Mouse (Mus musculus) left cerebral cortex, adult 8-10 months (tissue): ENCODE measurements around the gene Trim59. TPM values are rescaled to one million over a fixed set of nuclear protein-coding genes. Genes with fewer than 3 reads are reported as not detected.
"Not testable (repeated sequence)": the region's sequence is repeated elsewhere in the genome, so short reads cannot be mapped to it uniquely, and the experiment has no call there.

ENCODE experiments used
- DNase-seq, 2 experiments: peaks; one replicate each; pipeline ENCODE4 v3.0.0; 2022; ENCODE audit warnings: low spot score in 2 of 2
- total RNA-seq, 4 experiments: library from RNA; stranded (reverse); gene quantifications; 2 replicates each; pipeline ENCODE4 v1.2.4; 2022

Trim59 gene
- 10 to 100 TPM; 15.7 to 19.5 (median 17.4) TPM for total RNA-seq

DNA sequence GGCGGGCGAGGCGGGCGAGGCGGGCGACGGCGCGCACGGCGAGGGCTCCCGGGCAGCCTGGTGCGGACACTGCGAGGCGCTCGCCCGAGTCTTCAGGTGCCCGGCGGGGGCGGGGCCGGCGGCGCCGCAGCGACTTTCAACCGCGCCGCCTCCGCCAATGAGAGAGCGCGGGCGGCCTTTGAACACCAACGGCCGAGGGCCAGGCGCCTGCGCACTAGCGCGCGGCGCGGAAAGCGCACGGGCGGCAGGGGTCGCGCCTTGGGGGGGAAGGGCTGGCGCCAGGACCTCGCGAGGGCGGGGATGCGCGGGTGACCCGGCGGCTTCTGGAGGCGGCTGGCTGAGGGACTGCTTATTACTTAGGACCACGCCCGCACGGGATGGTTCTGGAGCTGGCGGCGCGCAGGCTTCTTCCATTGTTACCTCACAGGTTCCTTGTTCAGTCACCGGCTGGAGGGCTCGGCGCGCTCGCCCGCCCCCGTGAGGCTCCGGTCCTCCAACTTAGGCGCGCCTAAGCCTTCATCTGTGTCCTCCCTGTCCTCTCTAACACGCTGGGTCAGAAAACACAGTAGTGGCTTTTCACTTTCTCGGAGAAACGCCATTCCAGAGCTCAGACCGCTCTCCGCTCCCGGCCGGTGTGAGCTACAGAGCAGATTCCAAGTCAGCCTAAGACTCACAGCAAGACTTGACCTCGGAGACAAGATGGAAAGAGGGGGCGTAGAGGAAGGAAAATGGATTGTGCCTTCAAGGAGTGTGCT is at the start of gene Trim59:
Trim59 (minus strand) TSS at position 111 of the 755 bp plus-strand sequence.
- DNase-seq, result peak; percentile 67 to 85

DNA sequence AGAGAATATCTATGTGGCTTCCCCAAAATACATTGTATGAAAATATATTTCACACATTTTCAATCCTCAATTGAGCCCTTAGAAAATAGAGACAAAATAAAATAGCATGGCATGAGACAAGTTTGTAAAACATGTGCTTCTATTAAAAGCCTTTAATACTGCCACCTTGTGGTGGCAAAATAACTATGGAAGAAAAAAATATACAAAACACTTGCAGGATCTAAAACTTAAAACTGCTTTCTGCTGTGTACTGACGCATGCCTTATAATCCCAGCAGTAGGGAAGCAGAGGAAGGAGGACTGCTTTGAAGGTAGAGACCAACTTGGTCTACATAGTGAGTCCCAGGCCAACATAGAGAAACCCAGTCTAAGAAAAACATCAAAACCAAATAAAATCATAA is 19.4 kb upstream of the Trim59 start:
- DNase-seq, result no peak

DNA sequence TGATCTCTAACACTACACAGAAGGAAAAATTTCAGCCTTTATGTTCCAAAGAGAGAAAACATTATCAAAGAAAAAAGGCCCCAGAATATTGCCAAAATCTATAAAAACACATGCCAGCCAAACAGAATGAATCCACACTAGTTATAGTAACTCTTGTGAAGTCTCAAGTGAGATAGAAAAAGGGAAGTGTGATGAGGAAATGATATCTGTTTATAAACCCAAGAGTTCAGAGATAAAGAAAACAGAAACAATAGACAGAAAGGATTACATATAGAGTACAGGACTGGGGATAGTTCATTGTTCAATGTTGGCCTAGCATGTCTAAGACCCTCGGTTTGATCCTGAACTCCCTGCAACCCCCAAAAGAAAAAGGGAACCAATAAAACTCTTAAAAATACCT is 18.2 kb upstream of the Trim59 start:
- no peak for DNase-seq

DNA sequence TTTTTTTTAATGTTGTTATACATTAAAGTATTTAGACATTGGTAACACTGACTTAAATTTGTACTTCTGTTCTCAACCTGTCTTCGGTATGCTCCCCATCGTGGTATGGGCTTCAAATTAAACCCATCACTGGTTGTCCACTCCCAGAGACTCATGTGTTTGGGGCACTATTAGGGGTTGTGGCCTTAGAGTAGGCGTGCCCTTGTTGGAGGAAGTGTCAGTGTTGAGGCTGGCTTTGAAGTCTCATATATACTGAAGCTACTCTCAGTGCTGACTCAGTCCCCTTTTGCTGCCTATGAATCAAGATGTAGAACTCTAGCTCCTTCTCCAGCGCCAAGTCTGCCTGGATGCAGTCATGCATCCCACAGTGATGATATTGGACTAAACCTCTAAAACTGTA is 16.1 kb upstream of the Trim59 start:
- DNase-seq, result no peak

DNA sequence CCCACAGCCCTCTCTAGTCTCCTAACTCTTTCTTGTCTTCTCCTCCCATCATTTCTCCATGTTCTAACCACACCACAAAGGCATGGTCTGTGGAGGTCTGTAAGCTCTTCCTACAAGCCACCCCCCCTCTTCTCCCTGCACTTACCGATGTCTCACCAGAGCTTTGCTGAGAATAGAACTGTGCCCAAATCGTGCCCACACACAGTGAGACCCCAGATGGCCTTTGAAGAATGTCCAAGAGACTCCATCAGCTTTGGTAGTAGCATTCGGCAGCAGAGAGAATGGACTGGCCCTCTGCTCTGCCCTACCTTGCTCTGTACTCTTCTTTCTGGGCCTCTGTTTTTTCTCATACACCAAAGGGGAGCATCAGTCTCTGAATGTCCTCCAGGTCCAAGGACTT is 11.3 kb upstream of the Trim59 start:
- DNase-seq, result no peak

- no peak for DNase-seq
Observed at GRCm38 (mm10) chr3:69054760-69055432, 10.3 kb upstream of the Trim59 start.

DNA sequence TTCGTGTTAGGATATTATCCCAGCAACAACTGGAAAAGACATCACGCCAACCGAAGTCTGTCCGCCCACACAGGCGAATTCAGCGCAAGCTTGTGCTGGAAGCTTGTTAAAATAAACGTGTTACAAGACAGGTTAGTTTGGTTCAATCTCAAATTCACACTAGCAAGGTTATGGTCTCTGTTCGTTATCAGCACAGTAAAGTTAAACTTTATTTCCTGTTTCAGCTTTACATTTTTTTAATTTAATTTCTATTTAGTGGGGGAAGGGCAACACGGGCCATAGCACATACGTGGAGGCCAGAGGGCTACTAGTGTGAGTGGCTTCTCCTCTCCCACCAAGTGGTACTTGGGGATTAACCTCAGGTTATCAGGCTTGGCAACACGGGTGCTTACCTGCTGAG is 7.3 kb upstream of the Trim59 start:
- no peak for DNase-seq

DNA sequence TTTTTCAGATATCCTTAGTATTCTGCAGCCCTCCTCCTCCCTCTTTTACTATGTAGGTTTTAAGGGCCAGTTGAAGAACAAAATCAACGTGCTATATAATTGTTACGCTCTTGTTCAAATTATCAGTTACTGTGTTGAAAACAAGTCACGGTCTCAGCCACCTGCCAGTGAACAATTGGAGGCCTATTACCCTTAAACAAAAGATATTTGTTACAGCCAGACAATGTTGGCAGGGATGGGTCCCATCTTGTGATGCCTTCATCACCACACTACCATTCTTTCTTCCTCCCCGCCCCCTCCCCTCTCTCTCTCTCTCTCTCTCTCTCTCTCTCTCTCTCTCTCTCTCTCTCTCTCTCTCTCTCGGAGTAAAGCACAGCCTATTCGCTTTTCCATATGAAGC is 4.5 kb upstream of the Trim59 start:
- peak in 1 of 2 experiments; percentile 50 for DNase-seq

DNA sequence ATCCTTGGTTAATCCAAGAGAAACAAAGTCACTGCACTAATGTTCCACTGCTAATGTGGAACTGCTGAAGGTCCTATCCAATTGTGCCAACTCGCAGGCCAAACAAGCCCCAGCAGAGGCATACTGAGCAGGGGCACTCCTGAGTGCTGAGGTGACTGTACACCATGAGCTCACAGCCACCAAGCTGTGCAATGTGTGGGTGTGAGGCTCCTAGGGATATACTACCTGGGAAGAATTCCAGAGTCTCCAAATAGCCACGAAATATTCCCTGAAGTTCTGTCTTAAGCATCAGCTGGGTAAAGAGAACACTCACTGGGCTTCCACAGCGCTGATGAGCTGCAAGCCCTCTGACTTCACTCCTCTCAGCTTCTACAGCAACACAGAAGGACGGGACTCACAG is 3.1 kb upstream of the Trim59 start:
- no peak for DNase-seq

- no peak for DNase-seq
Observed at GRCm38 (mm10) chr3:69046509-69046908, 2.0 kb upstream of the Trim59 start.

GRCm38 (mm10) chr3:69045750-69046149 is 1.2 kb upstream of the Trim59 start:
- DNase-seq, result no peak

- DNase-seq, result no peak
Observed at GRCm38 (mm10) chr3:69045400-69045703, 797 bp upstream of the Trim59 start.

GRCm38 (mm10) chr3:69044167-69044591 is 376 bp downstream of the Trim59 start:
- DNase-seq, result no peak

DNA sequence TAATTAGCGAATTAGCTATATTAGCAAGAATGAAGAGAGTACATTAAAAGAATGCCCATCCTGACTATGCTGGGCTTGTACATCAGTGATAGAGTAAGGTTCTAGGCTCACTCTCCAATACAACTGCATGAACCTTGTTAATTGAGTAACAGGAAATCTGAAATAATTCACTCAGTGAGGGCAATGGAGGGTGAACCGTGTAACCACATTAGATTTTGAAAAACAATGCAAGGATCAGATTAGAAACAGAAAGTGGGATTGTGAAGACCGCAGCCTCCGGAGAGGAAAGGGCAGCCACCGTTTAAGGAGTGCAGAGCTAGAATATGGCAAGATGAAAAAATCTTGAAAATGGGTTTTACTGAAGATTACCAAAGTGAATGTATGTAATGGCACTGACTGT is 3.3 kb downstream of the Trim59 start:
- DNase-seq, result no peak

DNA sequence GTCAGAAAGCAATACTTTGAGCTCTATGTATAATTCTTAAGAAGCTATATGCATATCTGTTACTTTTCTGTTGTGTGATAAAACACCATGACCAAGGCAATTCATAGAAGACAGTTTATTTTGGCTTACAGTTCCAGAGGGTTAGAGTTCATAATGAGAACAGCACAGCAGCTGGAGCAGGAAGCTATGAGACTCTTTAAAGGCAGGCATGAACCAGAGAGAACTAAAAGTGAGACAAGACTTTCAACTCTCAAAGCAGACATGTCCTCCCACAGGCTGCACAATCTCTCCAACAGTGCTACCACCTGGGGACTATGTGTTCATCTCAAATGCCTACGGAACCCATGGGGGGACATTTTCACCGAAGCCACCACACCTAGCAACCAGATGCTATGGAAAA is 4.5 kb downstream of the Trim59 start:
- no peak for DNase-seq

DNA sequence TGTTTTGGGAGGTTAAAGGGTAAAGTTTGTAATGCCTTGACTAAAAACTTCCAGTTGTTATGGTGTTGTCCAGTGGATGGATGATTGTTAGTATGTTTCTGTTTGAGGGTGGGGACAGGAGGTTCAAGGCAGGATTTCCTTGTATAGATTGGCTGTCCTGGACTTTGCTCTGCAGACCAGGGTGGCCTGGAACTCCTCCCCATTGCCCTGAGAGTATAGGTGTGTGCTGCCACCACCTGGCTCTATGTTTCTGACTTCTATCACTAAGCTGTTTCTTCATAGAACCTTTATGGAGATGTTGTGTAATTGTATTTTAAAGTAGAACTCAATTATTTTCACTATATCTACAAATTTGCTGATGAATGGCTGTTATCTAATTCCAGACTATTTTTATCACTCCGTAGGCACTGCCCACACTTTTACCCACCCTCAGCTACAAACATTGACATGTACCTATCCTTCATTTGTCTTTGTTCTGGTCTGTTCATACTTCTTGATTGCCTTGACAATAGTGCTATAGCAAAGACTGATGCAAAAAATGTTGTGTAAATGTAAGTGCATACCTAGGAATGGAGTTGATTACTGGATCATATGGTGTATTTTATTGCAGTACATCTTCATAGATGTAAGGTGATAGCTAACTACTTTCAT is 18.3 kb downstream of the Trim59 start:
- no peak for DNase-seq

GRCm38 (mm10) chr3:69020764-69021163 is 23.8 kb downstream of the Trim59 start:
- DNase-seq, result no peak

- no peak for DNase-seq
Observed at GRCm38 (mm10) chr3:69020285-69020684, 24.3 kb downstream of the Trim59 start.

DNA sequence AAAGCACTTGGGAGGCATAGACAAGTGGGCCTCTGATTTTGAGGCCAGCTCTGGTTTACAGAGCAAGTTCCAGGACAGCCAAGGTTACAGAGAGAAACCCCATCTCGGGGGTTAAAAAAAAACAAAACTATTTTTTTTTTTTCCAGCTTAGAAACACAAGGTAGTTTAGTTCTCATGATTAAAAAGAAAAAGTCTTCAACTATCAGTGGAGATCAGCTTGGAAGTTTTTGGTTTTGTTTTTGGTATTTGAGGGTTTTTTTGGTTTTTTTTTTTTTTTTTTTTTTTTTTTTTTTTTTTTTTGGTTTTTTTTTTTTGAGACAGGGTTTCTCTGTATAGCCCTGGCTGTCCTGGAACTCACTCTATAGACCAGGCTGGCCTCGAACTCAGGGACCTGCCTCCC is 25.9 kb downstream of the Trim59 start:
- not testable (repeated sequence) for DNase-seq

- DNase-seq, result no peak
Observed at GRCm38 (mm10) chr3:69017181-69017580, 27.4 kb downstream of the Trim59 start.

DNA sequence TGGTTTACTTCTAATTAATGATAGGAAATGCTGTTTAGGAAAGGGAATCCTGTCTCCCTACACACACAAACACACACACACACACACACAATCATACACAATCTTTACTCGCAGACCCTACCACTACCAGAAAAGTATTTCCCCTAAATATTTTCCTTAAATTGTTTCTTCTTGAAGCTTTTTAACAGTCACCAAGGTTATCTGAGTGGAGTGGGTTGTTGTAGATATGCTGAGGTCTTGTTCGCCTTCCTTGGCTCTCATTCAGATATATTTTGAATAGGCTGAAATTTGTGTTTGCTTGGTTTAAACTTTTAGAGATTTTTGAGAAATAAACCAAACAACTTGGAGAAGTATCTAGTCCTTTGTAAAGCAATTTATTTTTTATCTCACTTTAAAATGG is 35.7 kb downstream of the Trim59 start:
- DNase-seq, result no peak

DNA sequence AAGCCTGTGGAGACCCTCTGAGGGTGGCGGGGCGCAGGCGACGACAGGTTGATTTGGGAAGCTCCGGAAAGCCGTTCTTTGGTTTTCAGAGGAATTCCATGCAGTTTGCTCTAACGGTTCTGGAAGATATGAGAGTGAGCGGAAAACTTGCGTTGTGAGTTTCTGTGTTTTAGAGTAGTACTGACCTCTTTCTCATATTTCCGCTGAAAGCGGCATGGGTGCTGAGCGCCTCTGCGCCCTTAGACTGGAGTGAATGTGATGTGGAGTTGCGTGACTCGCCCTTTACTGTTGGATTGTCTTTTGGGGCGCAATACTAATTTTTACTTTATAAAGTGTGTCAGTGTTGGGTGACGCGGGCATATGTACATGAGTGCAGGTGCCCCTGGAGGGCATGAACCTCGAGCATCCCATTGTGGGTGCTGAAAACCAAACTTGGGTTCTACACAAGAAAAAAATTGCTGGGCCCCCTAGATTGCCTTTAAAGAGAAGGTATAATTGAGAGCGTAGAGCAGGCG is 38.3 kb downstream of the Trim59 start:
- no peak for DNase-seq
